ENCODE assay signal across 8 mouse cellular contexts in genomic region chr5:122500563-122500962, GRCm38 (mm10). TPM values are rescaled to one million over a fixed set of nuclear protein-coding genes. Genes with fewer than 3 reads are reported as not detected.
DNase-seq lines count a peak whose midpoint lies in the region; ATAC-seq and TF ChIP-seq lines count a peak whose summit lies in the region.

No protein-coding gene starts in this region.

- no peak for TF ChIP-seq CTCF in heart, postnatal 0 days (IDR thresholded peaks at IDR 0.05; ENCODE audit: low read depth)
- TF ChIP-seq CTCF in bone marrow, adult 2 months (IDR thresholded peaks at IDR 0.05; ENCODE audit: control insufficient read depth, insufficient read depth, low read length): no peak

- H3K27ac ChIP-seq in heart, postnatal 0 days (ENCODE audit: low read depth): peak overlapping the region; percentile 100
- H3K27ac ChIP-seq in bone marrow, adult 2 months (ENCODE audit: control insufficient read depth, insufficient read depth, low read depth, low read length, poor library complexity): no peak overlapping the region
- peak overlapping the region; percentile 100; the same call in 1 of the 2 replicates for H3K27ac ChIP-seq in hindbrain, embryonic 12.5 days
- H3K27ac ChIP-seq in midbrain, embryonic 11.5 days (ENCODE audit: low read depth, low read length): no peak overlapping the region

- TF ChIP-seq EP300 in heart, postnatal 0 days (IDR thresholded peaks at IDR 0.05; ENCODE audit: low read depth): no peak

- H3K27me3 ChIP-seq in heart, postnatal 0 days (ENCODE audit: control insufficient read depth, insufficient read depth, low read length): no peaks in the 10 kb centered on the region
- H3K27me3 ChIP-seq in hindbrain, embryonic 12.5 days: no peaks in the 10 kb centered on the region
- no peaks in the 10 kb centered on the region for H3K27me3 ChIP-seq in midbrain, embryonic 11.5 days (ENCODE audit: control insufficient read depth, insufficient read depth, low read length)

- H3K4me1 ChIP-seq in heart, postnatal 0 days (ENCODE audit: control insufficient read depth, insufficient read depth): peaks cover 11% of the 10 kb centered on the region
- no peaks in the 10 kb centered on the region; the same call in 1 of the 2 replicates for H3K4me1 ChIP-seq in bone marrow, adult 2 months (ENCODE audit: control insufficient read depth, insufficient read depth, low read length)
- H3K4me1 ChIP-seq in hindbrain, embryonic 12.5 days: peaks cover 46% of the 10 kb centered on the region
- H3K4me1 ChIP-seq in midbrain, embryonic 11.5 days (ENCODE audit: control insufficient read depth, insufficient read depth, low read length): peaks cover 13% of the 10 kb centered on the region

- peak overlapping the region; percentile 97 for H3K4me3 ChIP-seq in heart, postnatal 0 days (ENCODE audit: low read depth, low read length)
- H3K4me3 ChIP-seq in bone marrow, adult 2 months (replicated peaks; ENCODE audit: control insufficient read depth, low read depth, low read length): peak overlapping the region; percentile 99
- H3K4me3 ChIP-seq in hindbrain, embryonic 12.5 days: peak overlapping the region; percentile 74
- H3K4me3 ChIP-seq in midbrain, embryonic 11.5 days (ENCODE audit: low read depth, low read length): peak overlapping the region; percentile 94

- intact Hi-C loops in left cerebral cortex, postnatal 14 days (cut with DNase I): loop anchor here (5.0 kb wide), 1 partner anchor 47 kb away; no protein-coding TSS in a partner anchor

- H3K36me3 ChIP-seq in heart, postnatal 0 days (replicated peaks; ENCODE audit: control insufficient read depth, insufficient read depth, low read length): peaks cover 26% of the 10 kb centered on the region
- peaks cover 19% of the 10 kb centered on the region; the same call in 1 of the 2 replicates for H3K36me3 ChIP-seq in hindbrain, embryonic 12.5 days
- H3K36me3 ChIP-seq in midbrain, embryonic 11.5 days (ENCODE audit: control insufficient read depth, insufficient read depth, low read length): 0 out of 2 replicates have a peak, but pooled peaks cover 2% of the 10 kb centered on the region

- ATAC-seq in heart, postnatal 0 days (ENCODE audit: insufficient read depth, low read depth): no peak
- ATAC-seq in hindbrain, embryonic 12.5 days (ENCODE audit: low FRiP score): no peak
- ATAC-seq in midbrain, embryonic 11.5 days (ENCODE audit: low FRiP score): no peak

- H3K9me3 ChIP-seq in heart, postnatal 0 days (replicated peaks; ENCODE audit: control insufficient read depth, low read length): no peaks in the 10 kb centered on the region
- no peaks in the 10 kb centered on the region for H3K9me3 ChIP-seq in hindbrain, embryonic 12.5 days (replicated peaks)
- H3K9me3 ChIP-seq in midbrain, embryonic 11.5 days (ENCODE audit: control insufficient read depth, low read length): no peaks in the 10 kb centered on the region

- H3K9ac ChIP-seq in heart, postnatal 0 days (replicated peaks; ENCODE audit: low read depth, low read length): peak overlapping the region; percentile 100
- H3K9ac ChIP-seq in hindbrain, embryonic 12.5 days: peak overlapping the region; percentile 99
- H3K9ac ChIP-seq in midbrain, embryonic 11.5 days (ENCODE audit: low read length): peak overlapping the region; percentile 99

- peak overlapping the region; percentile 66 for H3K4me2 ChIP-seq in heart, postnatal 0 days (ENCODE audit: low read depth, low read length)
- peak overlapping the region; percentile 72 for H3K4me2 ChIP-seq in hindbrain, embryonic 12.5 days (replicated peaks)
- H3K4me2 ChIP-seq in midbrain, embryonic 11.5 days: peak overlapping the region; percentile 61

- no peak for TF ChIP-seq POLR2A in bone marrow, adult 2 months (IDR thresholded peaks at IDR 0.05; ENCODE audit: borderline replicate concordance, control insufficient read depth, low read depth, low read length)

- DNase-seq in heart, postnatal 0 days (ENCODE audit: low spot score): no peak
- DNase-seq in heart, postnatal 4 days: no peak
- DNase-seq in midbrain, embryonic 11.5 days (ENCODE audit: low spot score, missing footprints): no peak
- DNase-seq in frontal cortex, postnatal 36 days (ENCODE audit: low spot score in 2 of 2): no peak
- no peak for DNase-seq in left cerebral cortex, postnatal 14 days (ENCODE audit: low spot score in 2 of 2)
- no peak for DNase-seq in ovary, adult 18-20 months (ENCODE audit: low spot score)

- 11% methylated on average over 5 of the region's 5 CpGs for WGBS in heart, postnatal 0 days
- 28% methylated on average over 5 of the region's 5 CpGs for WGBS in bone marrow, adult 2 months
- WGBS in hindbrain, embryonic 12.5 days: 35% methylated on average over 5 of the region's 5 CpGs
- 30% methylated on average over 5 of the region's 5 CpGs for WGBS in midbrain, embryonic 11.5 days

RNA-seq across cellular contexts. Expression of gene Atp2a2, which starts 1.5 kb away (rescaled TPM):
- total RNA-seq in heart, postnatal 0 days (2014; rRNA removed; ENCODE audit: low replicate concordance): 2,277 and 2,295 TPM in 2 replicates
- polyA plus RNA-seq in heart, postnatal 0 days (2015; fragmentation: Nextera tagmentation; extraction: Ambion mirVana): 706 and 785 TPM in 2 replicates
- 1,000 to 10,000 TPM; 5,023 to 5,799 TPM for total RNA-seq in heart, postnatal 4 days (2021)
- polyA plus RNA-seq in bone marrow, adult 2 months (2011; ENCODE audit: insufficient read depth, insufficient read length, low replicate concordance, missing spikeins): 19.9 and 35.8 TPM in 2 replicates
- 69.6 and 70.9 TPM in 2 replicates for polyA plus RNA-seq in hindbrain, embryonic 12.5 days (2016; fragmentation: Nextera tagmentation; extraction: Ambion mirVana)
- polyA plus RNA-seq in midbrain, embryonic 11.5 days (2014; fragmentation: Nextera tagmentation; extraction: Ambion mirVana): 43.4 and 45.8 TPM in 2 replicates
- total RNA-seq in left cerebral cortex, postnatal 14 days (2021): 100 to 1,000 TPM; 737 to 785 TPM

Comparison
In these comparisons a context has a peak if more than half of its experiments do, and no peak if none do; other contexts are left out.
1. H3K27ac ChIP-seq: peak in heart, postnatal 0 days (single experiment) and hindbrain, embryonic 12.5 days (single experiment); none in bone marrow, adult 2 months (single experiment) and midbrain, embryonic 11.5 days (single experiment).
2. Peak in every context shown above with its lines, with median percentiles within 50 percentile points of each other: H3K4me2 ChIP-seq, H3K4me3 ChIP-seq and H3K9ac ChIP-seq.